Comparison of ENCODE assay signal across 31 mouse cellular contexts in genomic region chr16:59062411-59062810, GRCm38 (mm10). TPM values are rescaled to one million over a fixed set of nuclear protein-coding genes. Genes with fewer than 3 reads are reported as not detected.
"Had no signal": no experiment of that assay in that cellular context is flagged by ENCODE, and none has a peak within 500 bp of the region (broad histone marks: within the 10 kb centered on the region; RNA-seq: fewer than 3 reads in every experiment).

No protein-coding gene starts in this region.

RNA-seq across cellular contexts. Expression of gene Olfr190, which starts 15.4 kb away (rescaled TPM):
- total RNA-seq: common myeloid progenitor, adult 5-6 weeks; forebrain, postnatal 0 days; gastrocnemius, adult 18-20 months; gastrocnemius, adult 2 months; gastrocnemius, adult 8-10 months; gastrocnemius, postnatal 10 days; gastrocnemius, postnatal 14 days; gastrocnemius, postnatal 25 days; gastrocnemius, postnatal 36 days; gastrocnemius, postnatal 4 days; granulocyte monocyte progenitor cell, adult 5-6 weeks; heart, adult 18-20 months; heart, adult 2 months; heart, adult 8-10 months had no signal
- polyA plus RNA-seq: cortical plate, adult 2 months; embryonic facial prominence, embryonic 10.5 days; embryonic facial prominence, embryonic 11.5 days; embryonic facial prominence, embryonic 12.5 days; embryonic facial prominence, embryonic 13.5 days; embryonic facial prominence, embryonic 14.5 days; embryonic facial prominence, embryonic 15.5 days; erythroblast, embryonic 14.5 days; forebrain, embryonic 10.5 days; forebrain, embryonic 11.5 days; forebrain, embryonic 12.5 days; forebrain, embryonic 13.5 days; forebrain, embryonic 14.5 days; forebrain, embryonic 15.5 days; forebrain, embryonic 16.5 days; forebrain, postnatal 0 days; frontal cortex, adult 2 months; gonadal fat pad, adult 2 months; heart, adult 2 months had no signal

RNA-seq across cellular contexts. Expression of gene Olfr187, which starts 22.8 kb away (rescaled TPM):
- total RNA-seq: common myeloid progenitor, adult 5-6 weeks; forebrain, postnatal 0 days; gastrocnemius, adult 18-20 months; gastrocnemius, adult 2 months; gastrocnemius, adult 8-10 months; gastrocnemius, postnatal 10 days; gastrocnemius, postnatal 14 days; gastrocnemius, postnatal 25 days; gastrocnemius, postnatal 36 days; gastrocnemius, postnatal 4 days; granulocyte monocyte progenitor cell, adult 5-6 weeks; heart, adult 18-20 months; heart, adult 2 months; heart, adult 8-10 months had no signal
- polyA plus RNA-seq: cortical plate, adult 2 months; embryonic facial prominence, embryonic 10.5 days; embryonic facial prominence, embryonic 11.5 days; embryonic facial prominence, embryonic 12.5 days; embryonic facial prominence, embryonic 13.5 days; embryonic facial prominence, embryonic 14.5 days; embryonic facial prominence, embryonic 15.5 days; erythroblast, embryonic 14.5 days; forebrain, embryonic 10.5 days; forebrain, embryonic 11.5 days; forebrain, embryonic 12.5 days; forebrain, embryonic 13.5 days; forebrain, embryonic 14.5 days; forebrain, embryonic 15.5 days; forebrain, embryonic 16.5 days; forebrain, postnatal 0 days; frontal cortex, adult 2 months; gonadal fat pad, adult 2 months; heart, adult 2 months had no signal

RNA-seq across cellular contexts. Expression of gene Olfr191, which starts 27.2 kb away (rescaled TPM):
- total RNA-seq: common myeloid progenitor, adult 5-6 weeks; forebrain, postnatal 0 days; gastrocnemius, adult 18-20 months; gastrocnemius, adult 2 months; gastrocnemius, adult 8-10 months; gastrocnemius, postnatal 10 days; gastrocnemius, postnatal 14 days; gastrocnemius, postnatal 25 days; gastrocnemius, postnatal 36 days; gastrocnemius, postnatal 4 days; granulocyte monocyte progenitor cell, adult 5-6 weeks; heart, adult 18-20 months; heart, adult 2 months; heart, adult 8-10 months had no signal
- polyA plus RNA-seq: cortical plate, adult 2 months; embryonic facial prominence, embryonic 10.5 days; embryonic facial prominence, embryonic 11.5 days; embryonic facial prominence, embryonic 12.5 days; embryonic facial prominence, embryonic 13.5 days; embryonic facial prominence, embryonic 14.5 days; embryonic facial prominence, embryonic 15.5 days; erythroblast, embryonic 14.5 days; forebrain, embryonic 10.5 days; forebrain, embryonic 11.5 days; forebrain, embryonic 12.5 days; forebrain, embryonic 13.5 days; forebrain, embryonic 14.5 days; forebrain, embryonic 15.5 days; forebrain, embryonic 16.5 days; forebrain, postnatal 0 days; frontal cortex, adult 2 months; gonadal fat pad, adult 2 months; heart, adult 2 months had no signal

RNA-seq across cellular contexts. Expression of gene Olfr186, which starts 32.3 kb away (rescaled TPM):
- total RNA-seq: common myeloid progenitor, adult 5-6 weeks; forebrain, postnatal 0 days; gastrocnemius, adult 18-20 months; gastrocnemius, adult 2 months; gastrocnemius, adult 8-10 months; gastrocnemius, postnatal 10 days; gastrocnemius, postnatal 14 days; gastrocnemius, postnatal 25 days; gastrocnemius, postnatal 36 days; gastrocnemius, postnatal 4 days; granulocyte monocyte progenitor cell, adult 5-6 weeks; heart, adult 18-20 months; heart, adult 2 months; heart, adult 8-10 months had no signal
- polyA plus RNA-seq: cortical plate, adult 2 months; embryonic facial prominence, embryonic 10.5 days; embryonic facial prominence, embryonic 11.5 days; embryonic facial prominence, embryonic 12.5 days; embryonic facial prominence, embryonic 13.5 days; embryonic facial prominence, embryonic 14.5 days; forebrain, embryonic 10.5 days; forebrain, embryonic 11.5 days; forebrain, embryonic 12.5 days; forebrain, embryonic 13.5 days; forebrain, embryonic 14.5 days; forebrain, embryonic 15.5 days; forebrain, embryonic 16.5 days; forebrain, postnatal 0 days; gonadal fat pad, adult 2 months; heart, adult 2 months had no signal

RNA-seq across cellular contexts. Expression of gene Olfr193, which starts 49.3 kb away (rescaled TPM):
- total RNA-seq: common myeloid progenitor, adult 5-6 weeks; forebrain, postnatal 0 days; gastrocnemius, adult 18-20 months; gastrocnemius, adult 2 months; gastrocnemius, adult 8-10 months; gastrocnemius, postnatal 10 days; gastrocnemius, postnatal 14 days; gastrocnemius, postnatal 25 days; gastrocnemius, postnatal 36 days; gastrocnemius, postnatal 4 days; granulocyte monocyte progenitor cell, adult 5-6 weeks; heart, adult 18-20 months; heart, adult 2 months; heart, adult 8-10 months had no signal
- polyA plus RNA-seq: cortical plate, adult 2 months; embryonic facial prominence, embryonic 10.5 days; embryonic facial prominence, embryonic 11.5 days; embryonic facial prominence, embryonic 12.5 days; embryonic facial prominence, embryonic 13.5 days; embryonic facial prominence, embryonic 14.5 days; embryonic facial prominence, embryonic 15.5 days; erythroblast, embryonic 14.5 days; forebrain, embryonic 10.5 days; forebrain, embryonic 11.5 days; forebrain, embryonic 12.5 days; forebrain, embryonic 13.5 days; forebrain, embryonic 14.5 days; forebrain, embryonic 15.5 days; forebrain, embryonic 16.5 days; forebrain, postnatal 0 days; frontal cortex, adult 2 months; gonadal fat pad, adult 2 months; heart, adult 2 months had no signal
